Mouse (Mus musculus) monocyte, adult 5-6 weeks (primary cell): ENCODE measurements around the gene Slc25a13. TPM values are rescaled to one million over a fixed set of nuclear protein-coding genes. Genes with fewer than 3 reads are reported as not detected.

Experiments
- ATAC-seq: fragments of 153-309, 156-312 bp; replicated peaks from 2 replicates; pipeline ENCODE4 v1.8.0; 2017; ENCODE audit warnings: mild to moderate bottlenecking; ENCODE audit not compliant: low TSS enrichment, insufficient number of reproducible peaks, severe bottlenecking, poor library complexity, low FRiP score
- total RNA-seq: library from RNA; stranded (forward); fragments of 200-1000, 200-491, 200-594 nt; gene quantifications from 3 replicates; pipeline ENCODE4 v1.2.3, GENCODE M21; 2017

Gene Slc25a13
- total RNA-seq, 1 experiment from 2014 or later = 5.8 TPM

- no peak for ATAC-seq
Observed at GRCm38 (mm10) chr6:6002061-6002460, 214.9 kb downstream of the Slc25a13 start.

DNA sequence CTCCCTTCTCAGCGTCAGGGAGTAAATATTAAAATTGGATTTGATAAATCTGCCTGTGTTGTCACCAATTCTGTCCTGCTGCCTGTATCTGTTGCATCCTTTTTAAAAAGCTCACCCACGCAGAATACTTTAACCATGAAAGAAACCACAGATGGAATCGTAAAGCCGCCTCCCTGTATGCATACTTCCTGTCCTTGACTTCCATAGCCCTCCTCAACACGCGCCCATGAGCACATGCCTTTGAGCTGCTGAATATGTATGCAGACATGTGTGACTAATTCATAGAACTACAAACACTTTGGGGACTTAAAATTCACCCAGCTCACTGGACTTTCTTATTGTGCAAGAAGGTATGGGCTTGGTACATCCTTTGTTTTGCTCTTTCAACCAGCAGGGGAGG is 219.4 kb downstream of the Slc25a13 start:
- no peak for ATAC-seq

DNA sequence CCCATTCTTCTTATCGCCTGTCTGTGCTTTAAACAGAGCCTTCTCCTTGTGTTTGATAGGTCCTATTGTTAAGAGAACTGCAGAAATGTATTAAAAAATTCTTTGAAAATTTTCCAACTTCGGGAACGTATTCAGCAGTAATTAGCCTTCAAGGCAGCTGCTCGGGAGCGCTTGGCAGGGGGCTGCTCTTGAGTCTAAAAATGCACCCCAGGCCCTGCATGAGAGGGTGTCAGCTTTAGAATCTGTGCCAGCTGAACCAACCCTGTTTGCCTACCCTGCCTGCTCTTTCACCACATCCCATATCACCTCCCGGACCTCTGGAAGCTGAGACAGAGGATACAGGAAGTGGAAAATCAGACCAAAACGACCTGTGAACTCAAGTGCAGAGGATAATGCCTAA is 223.9 kb downstream of the Slc25a13 start:
- no peak for ATAC-seq

GRCm38 (mm10) chr6:5991817-5992755 is 224.9 kb downstream of the Slc25a13 start:
- no peak for ATAC-seq

GRCm38 (mm10) chr6:5991243-5991642 is 225.7 kb downstream of the Slc25a13 start:
- ATAC-seq = no peak
